Mouse (Mus musculus): ENCODE measurements around the gene Lrrfip1. TPM values are rescaled to one million over a fixed set of nuclear protein-coding genes. Genes with fewer than 3 reads are reported as not detected.

Gene Lrrfip1
- polyA plus RNA-seq, 1 experiment: 97.2 TPM

- Histone ChIP-seq H3K4me1 (ENCODE audit: control insufficient read depth, insufficient read depth, low read length) (no peaks in the 10 kb centered on the region), H3K9me3 (replicated peaks; ENCODE audit: control insufficient read depth, insufficient read depth, low read length, poor library complexity, severe bottlenecking) (no peaks in the 10 kb centered on the region), H3K4me3 (ENCODE audit: low read depth, low read length) (peak overlapping the region; percentile 86), H3K36me3 (ENCODE audit: control insufficient read depth, insufficient read depth, low read length, poor library complexity, severe bottlenecking) (no peaks in the 10 kb centered on the region), H3K9ac (ENCODE audit: low read depth, poor library complexity, severe bottlenecking) (peak overlapping the region; percentile 65), H3K27me3 (ENCODE audit: control insufficient read depth, insufficient read depth, low read length, poor library complexity, severe bottlenecking) (no peaks in the 10 kb centered on the region), H3K27ac (ENCODE audit: insufficient read depth, low read length) (0 out of 2 replicates have a peak overlapping the region, but pooled peaks have one; percentile 39)
- no peak for TF ChIP-seq POLR2A (IDR thresholded peaks at IDR 0.05; ENCODE audit: insufficient read depth, low read length)
- TF ChIP-seq EP300 (IDR thresholded peaks at IDR 0.05; ENCODE audit: insufficient read depth, low read depth, low read length): peak; percentile 23; the same call in 1 of the 2 replicates
- TF ChIP-seq CTCF (IDR thresholded peaks at IDR 0.05; ENCODE audit: low read depth, low read length): no peak
Measured at GRCm38 (mm10) chr1:91052747-91053181, 54.2 kb downstream of the Lrrfip1 start.

DNA sequence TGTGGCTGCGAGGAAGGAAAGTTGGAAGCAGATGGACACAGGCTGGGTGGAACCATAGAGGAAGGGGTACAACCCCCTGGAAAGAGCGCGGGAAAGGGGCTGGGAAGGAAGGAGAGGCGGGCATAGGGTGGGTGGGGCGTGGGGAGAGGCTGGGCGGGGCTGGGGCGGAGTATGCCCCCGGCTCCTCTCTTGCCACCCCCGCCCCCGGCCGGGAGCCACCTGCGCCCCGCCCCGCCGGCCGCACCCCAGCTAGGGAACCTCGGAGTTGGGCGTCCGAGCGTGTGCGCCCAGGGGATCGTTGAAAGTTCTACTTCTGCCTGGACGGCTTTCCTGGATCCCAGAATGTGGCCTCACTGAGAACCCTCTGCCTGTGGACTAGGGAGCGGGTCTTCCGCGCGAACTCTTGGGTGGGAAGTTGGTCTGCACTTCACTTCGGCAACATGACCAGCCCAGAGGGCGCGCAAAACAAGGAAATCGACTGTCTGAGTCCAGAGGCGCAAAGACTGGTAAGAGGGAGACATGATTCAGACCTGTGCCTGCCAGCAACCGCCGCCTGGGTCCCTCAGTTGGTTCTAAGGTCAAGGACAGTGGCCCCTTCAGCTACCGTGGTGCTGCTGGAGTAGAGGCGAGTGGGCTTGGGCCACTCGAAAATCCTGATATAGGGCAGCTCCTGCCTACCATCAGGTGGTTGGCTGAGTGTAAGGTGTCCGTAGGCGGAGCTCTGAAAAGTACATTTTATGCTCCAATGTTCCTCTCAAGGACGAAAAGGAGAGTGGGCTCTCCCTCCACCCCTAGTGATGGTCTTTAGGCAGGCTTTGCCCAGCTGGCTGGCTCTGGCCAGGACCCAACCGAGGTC, 54.9 kb downstream of the Lrrfip1 start:
- Histone ChIP-seq H3K9me3 (replicated peaks; ENCODE audit: control insufficient read depth, insufficient read depth, low read length, poor library complexity, severe bottlenecking) (no peaks in the 10 kb centered on the region), H3K27ac (ENCODE audit: insufficient read depth, low read length) (0 out of 2 replicates have a peak overlapping the region, but pooled peaks have one; percentile 39), H3K4me3 (ENCODE audit: low read depth, low read length) (peak overlapping the region; percentile 98), H3K9ac (ENCODE audit: low read depth, poor library complexity, severe bottlenecking) (peak overlapping the region; percentile 65), H3K4me1 (ENCODE audit: control insufficient read depth, insufficient read depth, low read length) (no peaks in the 10 kb centered on the region), H3K36me3 (ENCODE audit: control insufficient read depth, insufficient read depth, low read length, poor library complexity, severe bottlenecking) (no peaks in the 10 kb centered on the region), H3K27me3 (ENCODE audit: control insufficient read depth, insufficient read depth, low read length, poor library complexity, severe bottlenecking) (no peaks in the 10 kb centered on the region)
- TF ChIP-seq EP300 (IDR thresholded peaks at IDR 0.05; ENCODE audit: insufficient read depth, low read depth, low read length): no peak
- no peak for TF ChIP-seq CTCF (IDR thresholded peaks at IDR 0.05; ENCODE audit: low read depth, low read length)
- TF ChIP-seq POLR2A (IDR thresholded peaks at IDR 0.05; ENCODE audit: insufficient read depth, low read length): no peak

DNA sequence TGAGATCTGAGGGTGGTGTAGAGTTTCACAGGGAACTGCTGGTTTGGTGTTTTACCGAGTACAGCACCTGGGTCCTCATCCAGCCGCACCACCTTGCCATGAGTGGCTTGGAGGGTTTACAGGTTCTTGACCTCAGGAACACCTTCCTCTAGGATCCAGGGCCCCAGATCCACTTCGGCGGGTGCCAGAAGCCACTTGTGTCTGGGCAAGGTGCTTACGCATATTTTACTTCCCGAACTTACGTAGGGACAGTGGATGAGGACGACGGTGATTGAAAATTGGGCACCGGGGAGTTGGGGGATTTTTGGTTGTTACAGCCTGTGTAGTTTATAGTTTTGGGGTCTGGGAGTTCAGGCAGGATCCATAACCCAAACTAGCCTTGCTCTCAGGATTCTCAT, 55.5 kb downstream of the Lrrfip1 start:
- TF ChIP-seq CTCF (IDR thresholded peaks at IDR 0.05; ENCODE audit: low read depth, low read length) (no peak), POLR2A (IDR thresholded peaks at IDR 0.05; ENCODE audit: insufficient read depth, low read length) (no peak), EP300 (IDR thresholded peaks at IDR 0.05; ENCODE audit: insufficient read depth, low read depth, low read length) (no peak)
- Histone ChIP-seq H3K9ac (ENCODE audit: low read depth, poor library complexity, severe bottlenecking) (peak overlapping the region; percentile 65), H3K4me3 (ENCODE audit: low read depth, low read length) (peak overlapping the region; percentile 98), H3K27me3 (ENCODE audit: control insufficient read depth, insufficient read depth, low read length, poor library complexity, severe bottlenecking) (no peaks in the 10 kb centered on the region), H3K27ac (ENCODE audit: insufficient read depth, low read length) (no peak overlapping the region), H3K9me3 (replicated peaks; ENCODE audit: control insufficient read depth, insufficient read depth, low read length, poor library complexity, severe bottlenecking) (no peaks in the 10 kb centered on the region), H3K4me1 (ENCODE audit: control insufficient read depth, insufficient read depth, low read length) (no peaks in the 10 kb centered on the region), H3K36me3 (ENCODE audit: control insufficient read depth, insufficient read depth, low read length, poor library complexity, severe bottlenecking) (no peaks in the 10 kb centered on the region)

DNA sequence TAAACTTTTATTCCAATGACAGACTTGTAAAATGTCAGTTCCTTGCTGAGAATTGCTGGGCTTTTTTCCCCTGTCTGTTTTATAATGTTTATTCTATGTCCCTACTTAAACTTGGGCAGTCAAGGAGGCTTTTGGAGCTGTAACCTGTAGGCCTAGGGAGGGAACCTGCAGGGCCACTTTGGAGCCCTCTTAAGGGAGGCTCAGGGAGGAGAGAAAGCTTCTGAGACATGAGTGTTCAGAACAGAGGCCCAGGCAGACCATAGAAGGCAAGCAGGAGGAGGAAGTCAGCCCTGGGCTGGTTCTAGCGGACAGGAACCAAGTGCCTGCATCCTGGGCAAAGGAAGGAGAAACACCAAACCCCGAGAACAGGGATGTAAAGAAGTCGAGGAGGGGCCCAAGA, 56.3 kb downstream of the Lrrfip1 start:
- H3K9me3 ChIP-seq (replicated peaks; ENCODE audit: control insufficient read depth, insufficient read depth, low read length, poor library complexity, severe bottlenecking): no peaks in the 10 kb centered on the region
- TF ChIP-seq CTCF (IDR thresholded peaks at IDR 0.05; ENCODE audit: low read depth, low read length) (no peak), EP300 (IDR thresholded peaks at IDR 0.05; ENCODE audit: insufficient read depth, low read depth, low read length) (no peak), POLR2A (IDR thresholded peaks at IDR 0.05; ENCODE audit: insufficient read depth, low read length) (no peak)
- H3K36me3 ChIP-seq (ENCODE audit: control insufficient read depth, insufficient read depth, low read length, poor library complexity, severe bottlenecking): no peaks in the 10 kb centered on the region
- 0 out of 2 replicates have a peak overlapping the region, but pooled peaks have one; percentile 65 for H3K9ac ChIP-seq (ENCODE audit: low read depth, poor library complexity, severe bottlenecking)
- no peaks in the 10 kb centered on the region for H3K4me1 ChIP-seq (ENCODE audit: control insufficient read depth, insufficient read depth, low read length)
- no peak overlapping the region for H3K27ac ChIP-seq (ENCODE audit: insufficient read depth, low read length)
- no peak overlapping the region for H3K4me3 ChIP-seq (ENCODE audit: low read depth, low read length)
- H3K27me3 ChIP-seq (ENCODE audit: control insufficient read depth, insufficient read depth, low read length, poor library complexity, severe bottlenecking): no peaks in the 10 kb centered on the region

DNA sequence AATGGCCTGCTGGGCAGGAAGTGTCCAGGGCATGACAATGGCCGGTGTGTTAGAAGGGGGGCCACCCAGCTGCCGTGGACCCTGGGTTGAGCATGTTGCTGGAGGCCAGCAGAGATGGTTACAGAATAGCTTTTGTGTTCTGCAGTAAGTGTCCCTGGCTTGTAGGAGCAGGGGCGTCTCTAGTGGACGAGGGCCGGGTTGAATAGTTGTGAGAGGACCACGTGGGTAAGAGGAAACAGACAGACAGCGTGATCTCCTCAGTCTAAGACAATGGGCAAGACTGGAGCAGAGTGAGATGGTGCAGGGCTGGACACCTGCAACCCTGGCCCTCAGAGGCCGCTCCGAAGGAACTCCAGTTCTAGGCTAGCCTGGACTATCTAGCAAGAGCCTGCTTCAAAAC, 57.2 kb downstream of the Lrrfip1 start:
- no peaks in the 10 kb centered on the region for H3K9me3 ChIP-seq (replicated peaks; ENCODE audit: control insufficient read depth, insufficient read depth, low read length, poor library complexity, severe bottlenecking)
- TF ChIP-seq CTCF (IDR thresholded peaks at IDR 0.05; ENCODE audit: low read depth, low read length): no peak
- no peak for TF ChIP-seq POLR2A (IDR thresholded peaks at IDR 0.05; ENCODE audit: insufficient read depth, low read length)
- TF ChIP-seq EP300 (IDR thresholded peaks at IDR 0.05; ENCODE audit: insufficient read depth, low read depth, low read length): no peak
- no peak overlapping the region for H3K27ac ChIP-seq (ENCODE audit: insufficient read depth, low read length)
- no peaks in the 10 kb centered on the region for H3K36me3 ChIP-seq (ENCODE audit: control insufficient read depth, insufficient read depth, low read length, poor library complexity, severe bottlenecking)
- H3K4me3 ChIP-seq (ENCODE audit: low read depth, low read length): no peak overlapping the region
- H3K27me3 ChIP-seq (ENCODE audit: control insufficient read depth, insufficient read depth, low read length, poor library complexity, severe bottlenecking): no peaks in the 10 kb centered on the region
- H3K4me1 ChIP-seq (ENCODE audit: control insufficient read depth, insufficient read depth, low read length): no peaks in the 10 kb centered on the region
- no peak overlapping the region for H3K9ac ChIP-seq (ENCODE audit: low read depth, poor library complexity, severe bottlenecking)

DNA sequence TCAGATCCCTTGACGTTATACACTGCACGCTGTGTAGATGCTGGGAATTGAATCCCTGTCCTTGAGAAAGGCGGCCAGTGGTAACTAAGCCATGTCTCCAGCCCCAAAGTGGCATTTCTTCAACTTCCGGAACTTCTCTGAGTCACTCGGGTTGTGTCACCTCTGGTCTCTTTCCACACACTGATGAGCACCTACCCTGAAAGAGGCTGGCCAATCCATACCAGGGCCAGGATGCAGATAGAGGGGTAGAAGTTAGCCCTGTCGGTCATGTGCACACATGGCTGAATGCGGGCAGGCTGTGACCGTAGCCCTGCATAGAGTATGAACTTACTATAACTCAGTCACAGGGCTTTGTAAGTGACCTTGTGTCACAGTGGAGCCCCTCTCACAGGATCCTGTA, 57.9 kb downstream of the Lrrfip1 start:
- TF ChIP-seq POLR2A (IDR thresholded peaks at IDR 0.05; ENCODE audit: insufficient read depth, low read length) (no peak), CTCF (IDR thresholded peaks at IDR 0.05; ENCODE audit: low read depth, low read length) (no peak), EP300 (IDR thresholded peaks at IDR 0.05; ENCODE audit: insufficient read depth, low read depth, low read length) (no peak)
- Histone ChIP-seq H3K27ac (ENCODE audit: insufficient read depth, low read length) (no peak overlapping the region), H3K36me3 (ENCODE audit: control insufficient read depth, insufficient read depth, low read length, poor library complexity, severe bottlenecking) (no peaks in the 10 kb centered on the region), H3K27me3 (ENCODE audit: control insufficient read depth, insufficient read depth, low read length, poor library complexity, severe bottlenecking) (no peaks in the 10 kb centered on the region), H3K9me3 (replicated peaks; ENCODE audit: control insufficient read depth, insufficient read depth, low read length, poor library complexity, severe bottlenecking) (no peaks in the 10 kb centered on the region), H3K4me3 (ENCODE audit: low read depth, low read length) (no peak overlapping the region), H3K4me1 (ENCODE audit: control insufficient read depth, insufficient read depth, low read length) (no peaks in the 10 kb centered on the region), H3K9ac (ENCODE audit: low read depth, poor library complexity, severe bottlenecking) (no peak overlapping the region)

Measured in ES-Bruce4 (cell line).